Mouse (Mus musculus): ENCODE results near the gene Sys1.

Sys1 gene

DNA sequence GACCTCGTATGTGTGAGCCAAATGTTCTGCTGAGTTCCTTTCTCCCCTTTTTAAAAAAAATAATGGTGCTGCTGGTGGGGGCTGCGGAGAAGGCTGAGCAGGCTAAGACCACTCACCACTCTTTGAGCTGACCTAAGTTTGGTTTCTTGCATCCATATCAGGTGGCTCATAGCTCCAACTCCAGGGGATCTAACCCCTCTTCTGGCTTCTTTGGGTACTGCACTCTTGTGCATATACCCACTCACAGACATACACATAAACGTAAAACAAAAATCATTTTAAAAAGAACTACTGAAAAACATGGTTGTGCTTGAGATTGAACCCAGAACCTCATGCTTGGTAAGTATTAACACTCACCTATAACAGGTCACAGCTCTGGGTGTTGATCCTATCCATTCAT, 48.2 kb downstream of the Sys1 start:
- DNase-seq: no peak

- no peak for DNase-seq
Observed at GRCm38 (mm10) chr2:164505619-164506347, 49.0 kb downstream of the Sys1 start.

DNA sequence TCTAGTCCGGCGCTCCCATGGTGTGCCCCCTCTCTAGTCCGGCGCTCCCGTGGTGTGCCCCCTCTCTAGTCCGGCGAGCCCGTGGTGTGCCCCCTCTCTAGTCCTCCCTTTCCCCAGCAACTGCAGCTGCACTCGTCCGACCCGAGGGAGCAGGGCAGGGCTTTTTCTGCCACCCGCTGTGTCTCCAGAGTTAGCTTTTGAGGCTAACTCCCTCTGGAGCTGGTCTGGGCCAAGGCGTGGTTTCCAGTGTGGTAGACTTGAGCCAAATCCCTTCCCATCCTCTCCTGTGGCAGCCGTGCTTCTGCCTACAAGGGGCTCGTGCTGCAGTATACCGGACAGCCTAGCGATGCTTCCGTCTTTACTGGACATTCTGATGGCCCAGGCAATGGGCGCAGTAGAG, 51.0 kb downstream of the Sys1 start:
- no peak for DNase-seq

GRCm38 (mm10) chr2:164510621-164511190, 53.9 kb downstream of the Sys1 start:
- peak; percentile 63 for DNase-seq

DNA sequence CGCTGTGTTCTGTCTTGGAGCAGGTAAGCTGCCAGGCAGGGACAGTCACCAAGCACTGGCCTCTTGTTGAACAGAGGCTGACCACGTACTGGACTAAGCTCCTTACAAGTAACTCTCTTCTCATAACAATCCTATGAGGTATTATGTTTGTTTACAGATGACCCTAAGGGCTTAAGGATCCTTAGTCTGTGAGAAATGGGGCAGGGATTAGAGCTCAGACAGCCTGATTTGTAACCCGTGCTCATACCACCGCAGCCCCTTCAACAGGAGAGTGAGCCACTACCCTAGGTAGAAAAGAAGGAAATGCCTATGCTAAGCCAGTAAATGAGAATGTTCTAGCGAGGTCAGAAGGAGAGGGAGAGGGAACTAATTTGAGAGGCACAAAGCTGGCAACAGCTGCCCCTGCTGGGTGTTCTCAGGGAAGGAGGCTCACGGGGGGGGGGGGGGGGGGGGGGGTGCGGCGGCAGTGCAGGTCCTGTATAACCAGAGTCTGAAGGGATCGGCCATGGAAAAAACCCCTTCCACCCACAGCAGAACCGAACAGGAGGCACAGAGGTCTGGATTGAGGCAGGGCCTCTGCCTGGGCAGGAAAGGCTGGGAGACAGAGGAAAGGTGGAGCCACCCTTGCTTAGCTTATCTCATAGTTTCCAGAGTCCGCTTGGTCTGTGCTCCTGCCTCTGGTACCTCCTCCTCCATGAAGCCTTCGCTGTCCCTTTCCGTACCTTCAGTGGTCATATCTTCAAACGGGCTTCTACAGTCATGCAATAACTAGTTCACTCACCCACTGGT, 55.6 kb downstream of the Sys1 start:
- DNase-seq: no peak

DNA sequence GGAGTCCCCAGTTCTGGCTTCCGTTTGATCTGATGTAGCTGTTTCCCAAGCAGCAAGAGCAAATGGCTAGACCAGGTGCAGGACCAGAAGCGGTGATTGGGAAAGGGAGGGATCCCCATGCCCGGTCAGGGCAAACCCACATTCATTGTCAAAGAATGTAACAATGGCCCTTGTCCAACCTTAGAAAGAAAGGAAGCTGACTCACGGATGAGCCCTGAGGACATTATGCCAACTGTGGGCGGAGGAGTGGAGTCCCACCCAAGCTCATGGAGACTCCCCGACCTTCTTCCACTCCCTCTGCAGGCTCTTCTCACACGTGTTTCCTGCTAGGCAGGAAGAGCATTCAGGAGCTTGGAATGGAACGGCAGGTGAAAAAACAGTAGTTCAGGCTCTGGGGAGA, 56.6 kb downstream of the Sys1 start:
- DNase-seq: peak; percentile 63

- no peak for DNase-seq
Observed at GRCm38 (mm10) chr2:164514916-164515315, 58.2 kb downstream of the Sys1 start.

- DNase-seq: no peak
Observed at GRCm38 (mm10) chr2:164515897-164516296, 59.1 kb downstream of the Sys1 start.

GRCm38 (mm10) chr2:164516592-164516991, 59.8 kb downstream of the Sys1 start:
- no peak for DNase-seq

- peak; percentile 81 for DNase-seq
Observed at GRCm38 (mm10) chr2:164517485-164518221, 60.9 kb downstream of the Sys1 start.

DNA sequence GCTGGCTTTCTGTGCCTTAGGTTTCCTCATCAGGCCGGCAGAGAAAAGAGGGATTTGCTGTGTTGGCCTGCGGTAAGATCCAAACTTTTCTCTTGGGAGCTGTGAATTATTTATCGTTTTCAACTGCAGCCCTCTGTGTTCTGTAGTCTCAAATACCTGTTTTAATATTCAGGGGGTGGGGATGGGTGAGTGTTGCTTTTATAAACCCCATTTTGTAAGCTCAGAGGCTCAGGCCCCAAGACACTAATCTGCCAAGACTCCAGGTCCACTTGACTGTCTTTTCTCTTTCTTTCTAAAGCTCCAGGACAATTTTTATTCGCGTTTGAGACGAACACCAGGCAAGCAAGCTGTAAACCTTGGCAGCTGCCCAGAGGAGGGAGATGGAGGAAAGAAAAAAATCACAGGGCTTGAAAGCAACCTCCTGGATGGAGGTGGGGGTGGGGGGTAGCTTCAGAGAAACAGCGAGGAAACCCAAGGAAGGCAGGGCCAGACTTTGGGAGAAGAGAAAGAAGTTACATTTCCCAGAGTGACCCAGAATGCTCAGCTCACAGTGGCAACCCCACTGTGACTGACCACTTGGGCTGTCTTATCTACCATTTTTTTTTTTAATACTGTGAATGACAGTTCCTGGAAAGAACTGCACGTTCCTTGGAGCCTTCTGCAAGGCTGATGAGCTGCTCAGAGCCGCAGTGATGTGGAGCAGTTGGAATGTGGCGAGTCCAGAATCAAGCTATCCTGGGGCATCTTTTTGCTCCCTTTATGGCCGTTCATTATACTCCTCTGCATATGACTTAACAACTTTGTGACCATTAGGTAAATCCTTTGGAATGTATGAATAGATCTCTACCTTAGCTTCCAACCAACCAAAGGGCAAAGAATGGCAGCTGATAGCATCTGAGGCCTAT, 61.8 kb downstream of the Sys1 start:
- no peak for DNase-seq

GRCm38 (mm10) chr2:164519171-164519526, 62.4 kb downstream of the Sys1 start:
- no peak for DNase-seq

DNA sequence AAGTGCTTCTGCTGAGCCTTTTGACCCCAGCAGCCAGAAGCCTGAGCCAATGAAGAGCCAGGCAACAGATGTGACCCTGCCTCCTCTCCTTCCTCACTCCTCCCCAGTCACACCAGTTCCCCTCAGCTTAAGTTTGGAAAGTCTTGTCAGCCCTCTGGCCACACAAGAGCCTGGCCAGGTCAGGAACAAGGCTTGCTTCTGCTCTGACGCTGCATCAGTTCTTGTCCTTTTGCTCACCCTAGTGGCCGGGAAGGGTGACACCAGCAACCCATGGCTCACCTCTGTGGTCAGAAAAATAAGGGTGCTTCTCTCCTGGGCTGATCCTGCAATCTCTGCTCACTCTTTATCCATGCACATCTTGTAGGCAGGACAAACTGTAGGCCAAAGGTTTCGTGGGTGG, 64.0 kb downstream of the Sys1 start:
- DNase-seq: peak; percentile 74

DNA sequence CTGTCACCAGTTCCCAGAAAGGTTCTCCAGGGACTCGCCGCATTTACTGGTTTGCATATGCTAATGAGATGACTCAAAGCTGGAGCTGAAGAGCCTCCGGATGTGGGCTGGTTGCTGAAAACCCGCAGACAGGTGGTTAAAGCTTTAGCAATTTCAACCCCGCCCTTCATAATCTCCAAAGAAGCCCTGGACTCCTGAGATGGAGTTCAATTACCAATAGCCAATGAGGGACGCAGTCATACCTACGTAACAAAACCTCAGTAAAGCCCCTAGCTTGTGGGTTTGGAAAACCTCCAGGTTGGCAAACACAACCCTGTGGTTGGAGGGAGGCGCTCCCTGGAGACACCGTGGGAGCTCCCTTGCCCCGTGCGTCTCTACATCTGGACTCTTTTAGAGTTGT, 65.1 kb downstream of the Sys1 start:
- DNase-seq: no peak

- DNase-seq: no peak
Observed at GRCm38 (mm10) chr2:164522280-164522679, 65.5 kb downstream of the Sys1 start.

- DNase-seq: no peak
Observed at GRCm38 (mm10) chr2:164523301-164523773, 66.6 kb downstream of the Sys1 start.

DNA sequence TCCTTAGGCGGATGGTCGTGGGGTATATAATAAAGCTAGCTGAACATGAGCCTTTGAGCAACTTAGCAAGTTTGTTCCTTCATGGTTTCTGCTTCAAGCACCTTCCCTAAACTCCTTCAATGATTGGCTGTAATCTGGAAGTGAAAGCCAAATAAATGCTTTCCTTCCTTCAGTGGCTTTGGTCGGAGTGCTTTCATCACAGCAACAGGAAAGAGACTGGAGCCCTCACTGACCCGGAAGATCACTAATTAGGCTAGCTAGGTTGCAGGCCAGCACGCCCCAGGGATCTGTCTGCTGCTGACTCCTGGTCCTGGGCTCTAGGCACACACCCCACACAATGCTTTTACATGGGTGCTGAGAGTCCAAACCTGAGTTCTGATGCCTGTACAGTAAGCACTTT, 71.8 kb downstream of the Sys1 start:
- no peak for DNase-seq
